Mouse (Mus musculus): ENCODE data around the gene Dmwd. TPM values are rescaled to one million over a fixed set of nuclear protein-coding genes. Genes with fewer than 3 reads are reported as not detected.

The Dmwd gene
- total and polyA plus RNA-seq, 3 experiments, result 47.8 to 70.9 (median 54.9) TPM

GRCm38 (mm10) chr7:19053136-19053532 lies 22.9 kb upstream of the Dmwd start:
- Histone ChIP-seq H3K27me3 (ENCODE audit: control insufficient read depth, insufficient read depth, low read length) (no peaks in the 10 kb centered on the region), H3K36me3 (ENCODE audit: control insufficient read depth, insufficient read depth, low read length) (no peaks in the 10 kb centered on the region), H3K79me2 (replicated peaks; ENCODE audit: control insufficient read depth, insufficient read depth, low read length) (no peaks in the 10 kb centered on the region), H3K4me3 (no peak overlapping the region), H3K27ac (no peak overlapping the region), H3K9ac (ENCODE audit: low read depth, low read length) (no peak overlapping the region), H3K4me1 (ENCODE audit: control insufficient read depth, insufficient read depth, low read length) (no peaks in the 10 kb centered on the region)
- DNase-seq, result no peak
- 88% methylated on average over 7 of the region's 7 CpGs for WGBS
- intact Hi-C loops (cut with DNase I), result no loop called here
- no peak for TF ChIP-seq EP300 (IDR thresholded peaks at IDR 0.05; ENCODE audit: insufficient read depth, low read depth, low read length)
- TF ChIP-seq CTCF (IDR thresholded peaks at IDR 0.05), result no peak
- no peak for TF ChIP-seq POLR2A (IDR thresholded peaks at IDR 0.05; ENCODE audit: insufficient read depth, low read depth, low read length)

DNA sequence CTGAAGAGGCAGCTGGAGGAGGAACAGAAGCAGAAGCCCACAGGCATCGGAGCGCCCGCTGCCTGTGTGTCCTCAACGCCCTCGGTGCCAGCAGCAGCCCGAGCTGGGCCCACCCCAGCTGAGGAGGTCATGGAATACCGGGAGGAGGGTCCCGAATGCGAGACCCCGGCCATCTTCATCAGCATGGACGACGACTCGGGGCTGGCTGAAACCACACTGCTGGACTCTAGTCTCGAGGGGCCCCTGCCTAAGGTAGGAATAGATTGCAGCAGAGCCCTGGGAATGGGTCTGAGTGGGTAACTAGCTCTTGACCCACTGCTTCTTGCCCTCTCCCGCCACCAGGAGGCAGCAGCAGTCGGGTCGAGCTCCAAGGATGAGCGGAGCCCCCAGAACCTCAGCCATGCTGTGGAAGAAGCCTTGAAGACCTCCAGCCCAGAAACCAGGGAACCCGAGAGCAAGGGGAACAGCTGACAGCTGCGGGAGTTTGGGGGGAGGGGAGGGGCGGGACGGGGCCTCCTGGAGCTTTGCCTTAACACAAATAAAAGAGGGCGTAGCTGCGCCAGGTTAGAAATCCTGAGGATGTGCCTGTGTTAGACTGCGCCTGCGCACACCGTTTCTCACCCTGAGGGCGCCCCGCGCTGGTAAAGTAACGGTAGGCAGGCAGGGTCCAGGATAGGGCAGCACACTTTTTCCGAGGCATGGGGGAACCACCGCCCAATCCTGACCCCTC lies 21.8 kb upstream of the Dmwd start, which contains the start of gene Rsph6a:
Gene Rsph6a (plus strand): TSS at position 644 of the 730 bp plus-strand sequence.
- Histone ChIP-seq H3K9ac (ENCODE audit: low read depth, low read length) (no peak within 1 kb of the TSS), H3K4me3 (no peak within 1 kb of the TSS), H3K4me1 (ENCODE audit: control insufficient read depth, insufficient read depth, low read length) (no peaks in the 10 kb centered on the region), H3K79me2 (replicated peaks; ENCODE audit: control insufficient read depth, insufficient read depth, low read length) (no peaks in the 10 kb centered on the region), H3K27me3 (ENCODE audit: control insufficient read depth, insufficient read depth, low read length) (no peaks in the 10 kb centered on the region), H3K27ac (no peak within 1 kb of the TSS), H3K36me3 (ENCODE audit: control insufficient read depth, insufficient read depth, low read length) (no peaks in the 10 kb centered on the region)
- DNase-seq, result no peak
- WGBS, result 49% methylated on average over 33 of the region's 33 CpGs
- TF ChIP-seq CTCF (IDR thresholded peaks at IDR 0.05) (peak; percentile 57), POLR2A (IDR thresholded peaks at IDR 0.05; ENCODE audit: insufficient read depth, low read depth, low read length) (no peak)
- intact Hi-C loops (cut with DNase I), result no loop called here

- H3K27me3 ChIP-seq (ENCODE audit: control insufficient read depth, insufficient read depth, low read length), result no peaks in the 10 kb centered on the region
- 74% methylated on average over 9 of the region's 9 CpGs for WGBS
- no peak for TF ChIP-seq POLR2A (IDR thresholded peaks at IDR 0.05; ENCODE audit: insufficient read depth, low read depth, low read length)
- no peak for TF ChIP-seq CTCF (IDR thresholded peaks at IDR 0.05)
- no peak for TF ChIP-seq EP300 (IDR thresholded peaks at IDR 0.05; ENCODE audit: insufficient read depth, low read depth, low read length)
- no peak overlapping the region for H3K9ac ChIP-seq (ENCODE audit: low read depth, low read length)
- H3K4me1 ChIP-seq (ENCODE audit: control insufficient read depth, insufficient read depth, low read length), result no peaks in the 10 kb centered on the region
- no peak overlapping the region for H3K27ac ChIP-seq
- H3K36me3 ChIP-seq (ENCODE audit: control insufficient read depth, insufficient read depth, low read length), result no peaks in the 10 kb centered on the region
- DNase-seq, result no peak
- intact Hi-C loops (cut with DNase I), result no loop called here
- no peaks in the 10 kb centered on the region for H3K79me2 ChIP-seq (replicated peaks; ENCODE audit: control insufficient read depth, insufficient read depth, low read length)
- H3K4me3 ChIP-seq, result no peak overlapping the region
Observed at GRCm38 (mm10) chr7:19054777-19055076, 21.3 kb upstream of the Dmwd start.

- intact Hi-C loops (cut with DNase I), result no loop called here
- H3K27me3 ChIP-seq (ENCODE audit: control insufficient read depth, insufficient read depth, low read length), result no peaks in the 10 kb centered on the region
- H3K27ac ChIP-seq, result no peak overlapping the region
- no peak overlapping the region for H3K4me3 ChIP-seq
- WGBS, result 91% methylated on average over 8 of the region's 8 CpGs
- no peak for TF ChIP-seq CTCF (IDR thresholded peaks at IDR 0.05)
- no peaks in the 10 kb centered on the region for H3K4me1 ChIP-seq (ENCODE audit: control insufficient read depth, insufficient read depth, low read length)
- no peak overlapping the region for H3K9ac ChIP-seq (ENCODE audit: low read depth, low read length)
- no peaks in the 10 kb centered on the region for H3K79me2 ChIP-seq (replicated peaks; ENCODE audit: control insufficient read depth, insufficient read depth, low read length)
- H3K36me3 ChIP-seq (ENCODE audit: control insufficient read depth, insufficient read depth, low read length), result no peaks in the 10 kb centered on the region
- no peak for DNase-seq
Observed at GRCm38 (mm10) chr7:19055108-19055507, 20.9 kb upstream of the Dmwd start.

GRCm38 (mm10) chr7:19057405-19057804 lies 18.6 kb upstream of the Dmwd start:
- no peaks in the 10 kb centered on the region for H3K27me3 ChIP-seq (ENCODE audit: control insufficient read depth, insufficient read depth, low read length)
- H3K4me1 ChIP-seq (ENCODE audit: control insufficient read depth, insufficient read depth, low read length), result no peaks in the 10 kb centered on the region
- no peak overlapping the region for H3K27ac ChIP-seq
- DNase-seq, result no peak
- no peaks in the 10 kb centered on the region for H3K36me3 ChIP-seq (ENCODE audit: control insufficient read depth, insufficient read depth, low read length)
- intact Hi-C loops (cut with DNase I), result no loop called here
- H3K79me2 ChIP-seq (replicated peaks; ENCODE audit: control insufficient read depth, insufficient read depth, low read length), result no peaks in the 10 kb centered on the region
- H3K9ac ChIP-seq (ENCODE audit: low read depth, low read length), result no peak overlapping the region
- WGBS, result 77% methylated on average over 10 of the region's 10 CpGs
- TF ChIP-seq CTCF (IDR thresholded peaks at IDR 0.05), result no peak
- no peak for TF ChIP-seq POLR2A (IDR thresholded peaks at IDR 0.05; ENCODE audit: insufficient read depth, low read depth, low read length)
- no peak for TF ChIP-seq EP300 (IDR thresholded peaks at IDR 0.05; ENCODE audit: insufficient read depth, low read depth, low read length)
- no peak overlapping the region for H3K4me3 ChIP-seq

- whole genome bisulfite sequencing, result 45% methylated on average over 13 of the region's 13 CpGs
- Histone ChIP-seq H3K79me2 (replicated peaks; ENCODE audit: control insufficient read depth, insufficient read depth, low read length) (no peaks in the 10 kb centered on the region), H3K9ac (ENCODE audit: low read depth, low read length) (no peak overlapping the region), H3K27ac (no peak overlapping the region), H3K27me3 (ENCODE audit: control insufficient read depth, insufficient read depth, low read length) (peaks cover 10% of the 10 kb centered on the region), H3K4me1 (ENCODE audit: control insufficient read depth, insufficient read depth, low read length) (no peaks in the 10 kb centered on the region), H3K36me3 (ENCODE audit: control insufficient read depth, insufficient read depth, low read length) (no peaks in the 10 kb centered on the region), H3K4me3 (no peak overlapping the region)
- intact Hi-C loops (cut with DNase I), result no loop called here
- no peak for TF ChIP-seq EP300 (IDR thresholded peaks at IDR 0.05; ENCODE audit: insufficient read depth, low read depth, low read length)
- no peak for DNase-seq
Observed at GRCm38 (mm10) chr7:19065896-19066295, 10.1 kb upstream of the Dmwd start.
